Mouse (Mus musculus): ENCODE results near the gene Zbtb9. TPM values are rescaled to one million over a fixed set of nuclear protein-coding genes. Genes with fewer than 3 reads are reported as not detected.

Zbtb9 gene
- total and polyA plus RNA-seq, 2 experiments from 2014 or later: 4.0 to 5.4 TPM

- TF ChIP-seq EP300 (IDR thresholded peaks at IDR 0.05; ENCODE audit: low read depth) (no peak), CTCF (IDR thresholded peaks at IDR 0.05; ENCODE audit: low read depth) (peak; percentile 41)
- Histone ChIP-seq H3K27me3 (ENCODE audit: control insufficient read depth, insufficient read depth, low read length) (no peaks in the 10 kb centered on the region), H3K4me3 (ENCODE audit: low read depth, low read length) (no peak overlapping the region), H3K4me1 (ENCODE audit: control insufficient read depth, insufficient read depth) (no peaks in the 10 kb centered on the region), H3K4me2 (ENCODE audit: low read depth, low read length) (no peak overlapping the region), H3K9me3 (replicated peaks; ENCODE audit: control insufficient read depth, low read length) (no peaks in the 10 kb centered on the region), H3K9ac (replicated peaks; ENCODE audit: low read depth, low read length) (no peak overlapping the region), H3K36me3 (replicated peaks; ENCODE audit: control insufficient read depth, insufficient read depth, low read length) (no peaks in the 10 kb centered on the region), H3K27ac (ENCODE audit: low read depth) (no peak overlapping the region)
- ATAC-seq (ENCODE audit: insufficient read depth, low read depth) (no peak), DNase-seq (ENCODE audit: low spot score) (no peak)
- 48% methylated on average over 6 of the region's 6 CpGs for WGBS
Observed at GRCm38 (mm10) chr17:27001889-27002288, 28.9 kb downstream of the Zbtb9 start.

- DNase-seq (ENCODE audit: low spot score): no peak
Observed at GRCm38 (mm10) chr17:27004431-27004830, 31.5 kb downstream of the Zbtb9 start.

GRCm38 (mm10) chr17:27004903-27005485 is 32.0 kb downstream of the Zbtb9 start:
- 33% methylated on average over 19 of the region's 19 CpGs for WGBS
- Histone ChIP-seq H3K27ac (ENCODE audit: low read depth) (no peak overlapping the region), H3K36me3 (replicated peaks; ENCODE audit: control insufficient read depth, insufficient read depth, low read length) (no peaks in the 10 kb centered on the region), H3K4me2 (ENCODE audit: low read depth, low read length) (no peak overlapping the region), H3K27me3 (ENCODE audit: control insufficient read depth, insufficient read depth, low read length) (no peaks in the 10 kb centered on the region), H3K4me1 (ENCODE audit: control insufficient read depth, insufficient read depth) (no peaks in the 10 kb centered on the region), H3K4me3 (ENCODE audit: low read depth, low read length) (no peak overlapping the region), H3K9ac (replicated peaks; ENCODE audit: low read depth, low read length) (no peak overlapping the region), H3K9me3 (replicated peaks; ENCODE audit: control insufficient read depth, low read length) (no peaks in the 10 kb centered on the region)
- TF ChIP-seq CTCF (IDR thresholded peaks at IDR 0.05; ENCODE audit: low read depth) (no peak), EP300 (IDR thresholded peaks at IDR 0.05; ENCODE audit: low read depth) (no peak)
- DNase-seq (ENCODE audit: low spot score): no peak
- no peak for ATAC-seq (ENCODE audit: insufficient read depth, low read depth)

More at GRCm38 (mm10) chr17:27004431-27004830, 31.5 kb downstream of the Zbtb9 start:
- TF ChIP-seq CTCF (IDR thresholded peaks at IDR 0.05; ENCODE audit: low read depth) (peak; percentile 70), EP300 (IDR thresholded peaks at IDR 0.05; ENCODE audit: low read depth) (no peak)
- Histone ChIP-seq H3K27ac (ENCODE audit: low read depth) (no peak overlapping the region), H3K36me3 (replicated peaks; ENCODE audit: control insufficient read depth, insufficient read depth, low read length) (no peaks in the 10 kb centered on the region), H3K27me3 (ENCODE audit: control insufficient read depth, insufficient read depth, low read length) (no peaks in the 10 kb centered on the region), H3K9me3 (replicated peaks; ENCODE audit: control insufficient read depth, low read length) (no peaks in the 10 kb centered on the region), H3K4me1 (ENCODE audit: control insufficient read depth, insufficient read depth) (no peaks in the 10 kb centered on the region), H3K4me2 (ENCODE audit: low read depth, low read length) (no peak overlapping the region), H3K9ac (replicated peaks; ENCODE audit: low read depth, low read length) (no peak overlapping the region), H3K4me3 (ENCODE audit: low read depth, low read length) (no peak overlapping the region)
- ATAC-seq (ENCODE audit: insufficient read depth, low read depth): no peak
- WGBS: 32% methylated on average over 9 of the region's 9 CpGs

GRCm38 (mm10) chr17:27005644-27006043 is 32.7 kb downstream of the Zbtb9 start:
- no peak overlapping the region for H3K27ac ChIP-seq (ENCODE audit: low read depth)
- H3K9ac ChIP-seq (replicated peaks; ENCODE audit: low read depth, low read length): no peak overlapping the region
- no peak for TF ChIP-seq EP300 (IDR thresholded peaks at IDR 0.05; ENCODE audit: low read depth)
- no peak for TF ChIP-seq CTCF (IDR thresholded peaks at IDR 0.05; ENCODE audit: low read depth)
- no peak overlapping the region for H3K4me2 ChIP-seq (ENCODE audit: low read depth, low read length)
- no peaks in the 10 kb centered on the region for H3K9me3 ChIP-seq (replicated peaks; ENCODE audit: control insufficient read depth, low read length)
- DNase-seq (ENCODE audit: low spot score) (no peak), ATAC-seq (ENCODE audit: insufficient read depth, low read depth) (no peak)
- H3K4me3 ChIP-seq (ENCODE audit: low read depth, low read length): no peak overlapping the region
- whole genome bisulfite sequencing: 33% methylated on average over 11 of the region's 11 CpGs
- no peaks in the 10 kb centered on the region for H3K27me3 ChIP-seq (ENCODE audit: control insufficient read depth, insufficient read depth, low read length)
- H3K4me1 ChIP-seq (ENCODE audit: control insufficient read depth, insufficient read depth): no peaks in the 10 kb centered on the region
- no peaks in the 10 kb centered on the region for H3K36me3 ChIP-seq (replicated peaks; ENCODE audit: control insufficient read depth, insufficient read depth, low read length)

GRCm38 (mm10) chr17:27008277-27008676 is 35.3 kb downstream of the Zbtb9 start:
- no peak for DNase-seq (ENCODE audit: low spot score)

GRCm38 (mm10) chr17:27011167-27011566 is 38.2 kb downstream of the Zbtb9 start:
- 86% methylated on average over 10 of the region's 10 CpGs for WGBS

More at GRCm38 (mm10) chr17:27008277-27008676, 35.3 kb downstream of the Zbtb9 start:
- Histone ChIP-seq H3K36me3 (replicated peaks; ENCODE audit: control insufficient read depth, insufficient read depth, low read length) (no peaks in the 10 kb centered on the region), H3K4me2 (ENCODE audit: low read depth, low read length) (no peak overlapping the region), H3K4me1 (ENCODE audit: control insufficient read depth, insufficient read depth) (no peaks in the 10 kb centered on the region), H3K27ac (ENCODE audit: low read depth) (no peak overlapping the region), H3K9ac (replicated peaks; ENCODE audit: low read depth, low read length) (no peak overlapping the region), H3K27me3 (ENCODE audit: control insufficient read depth, insufficient read depth, low read length) (no peaks in the 10 kb centered on the region), H3K9me3 (replicated peaks; ENCODE audit: control insufficient read depth, low read length) (no peaks in the 10 kb centered on the region), H3K4me3 (ENCODE audit: low read depth, low read length) (no peak overlapping the region)
- TF ChIP-seq CTCF (IDR thresholded peaks at IDR 0.05; ENCODE audit: low read depth) (no peak), EP300 (IDR thresholded peaks at IDR 0.05; ENCODE audit: low read depth) (no peak)
- WGBS: 87% methylated on average over 2 of the region's 2 CpGs
- no peak for ATAC-seq (ENCODE audit: insufficient read depth, low read depth)

More at GRCm38 (mm10) chr17:27011167-27011566, 38.2 kb downstream of the Zbtb9 start:
- H3K27me3 ChIP-seq (ENCODE audit: control insufficient read depth, insufficient read depth, low read length): no peaks in the 10 kb centered on the region
- TF ChIP-seq CTCF (IDR thresholded peaks at IDR 0.05; ENCODE audit: low read depth) (no peak), EP300 (IDR thresholded peaks at IDR 0.05; ENCODE audit: low read depth) (no peak)
- H3K4me3 ChIP-seq (ENCODE audit: low read depth, low read length): no peak overlapping the region
- ATAC-seq (ENCODE audit: insufficient read depth, low read depth) (no peak), DNase-seq (ENCODE audit: low spot score) (no peak)
- H3K4me2 ChIP-seq (ENCODE audit: low read depth, low read length): no peak overlapping the region
- H3K36me3 ChIP-seq (replicated peaks; ENCODE audit: control insufficient read depth, insufficient read depth, low read length): no peaks in the 10 kb centered on the region
- no peaks in the 10 kb centered on the region for H3K9me3 ChIP-seq (replicated peaks; ENCODE audit: control insufficient read depth, low read length)
- H3K9ac ChIP-seq (replicated peaks; ENCODE audit: low read depth, low read length): no peak overlapping the region
- H3K4me1 ChIP-seq (ENCODE audit: control insufficient read depth, insufficient read depth): no peaks in the 10 kb centered on the region
- no peak overlapping the region for H3K27ac ChIP-seq (ENCODE audit: low read depth)
